Mouse (Mus musculus) MEL (cell line): ENCODE measurements at regions not wholly inside any gene's neighbourhood (a gene's known extent, or its start where the extent isn't known, plus 50 kb on each side); places are given as distances from the start of the nearest gene placed in this dataset.

Experiments
- CTCF ChIP-seq, 3 experiments: IDR thresholded peaks in 2 of 3; conservative IDR thresholded peaks in 1 of 3; 2 replicates each; pipeline ENCODE4 v1.5.1; 2011 to 2012; ENCODE audit warnings: low read length in 3 of 3, low read depth in 2 of 3, mild to moderate bottlenecking in 2 of 3, improper control_type of control experiment in 1 of 3, inconsistent platforms in 1 of 3, mixed read lengths in 1 of 3, moderate library complexity in 1 of 3; ENCODE audit not compliant: control insufficient read depth in 1 of 3, insufficient read depth in 1 of 3, poor library complexity in 1 of 3, severe bottlenecking in 1 of 3
- GABPA ChIP-seq: IDR thresholded peaks from 2 replicates; pipeline ENCODE4 v1.6.1; 2012; ENCODE audit warnings: low read depth, mild to moderate bottlenecking, inconsistent platforms, low read length, improper control_type of control experiment, moderate library complexity
- GATA1 ChIP-seq: IDR thresholded peaks from 2 replicates; pipeline ENCODE4 v1.6.1; 2011; ENCODE audit warnings: low read depth, low read length, improper control_type of control experiment
- MAX ChIP-seq: IDR thresholded peaks from 2 replicates; pipeline ENCODE4 v1.6.1; 2011; ENCODE audit warnings: low read length, improper control_type of control experiment
- MEF2A ChIP-seq: IDR thresholded peaks from 2 replicates; pipeline ENCODE4 v1.6.1; 2014; ENCODE audit warnings: low read depth, mild to moderate bottlenecking, inconsistent platforms, low read length, improper control_type of control experiment; ENCODE audit not compliant: poor library complexity, insufficient replicate concordance, severe bottlenecking; ENCODE audit errors: extremely low read depth
- POLR2A ChIP-seq, 2 experiments: IDR thresholded peaks; 2 replicates each; pipeline ENCODE4 v1.6.1; 2011 to 2012; ENCODE audit warnings: low read length in 2 of 2, mild to moderate bottlenecking in 2 of 2, control low read depth in 1 of 2, improper control_type of control experiment in 1 of 2, low read depth in 1 of 2, moderate library complexity in 1 of 2; ENCODE audit not compliant: control insufficient read depth in 1 of 2, insufficient read depth in 1 of 2, poor library complexity in 1 of 2
- POLR2AphosphoS2 ChIP-seq: IDR thresholded peaks from 2 replicates; pipeline ENCODE4 v1.6.1; 2011; ENCODE audit warnings: low read length, improper control_type of control experiment
- RCOR1 ChIP-seq: IDR thresholded peaks from 2 replicates; pipeline ENCODE4 v1.6.1; 2012; ENCODE audit warnings: low read depth, mild to moderate bottlenecking, inconsistent platforms, low read length, improper control_type of control experiment
- SMC3 ChIP-seq: IDR thresholded peaks from 2 replicates; pipeline ENCODE4 v1.6.1; 2011; ENCODE audit warnings: low read depth, low read length, improper control_type of control experiment
- UBTF ChIP-seq: IDR thresholded peaks from 2 replicates; pipeline ENCODE4 v1.6.1; 2012; ENCODE audit warnings: low read depth, mild to moderate bottlenecking, inconsistent platforms, low read length, improper control_type of control experiment, moderate library complexity, borderline replicate concordance; ENCODE audit not compliant: insufficient read depth

DNA sequence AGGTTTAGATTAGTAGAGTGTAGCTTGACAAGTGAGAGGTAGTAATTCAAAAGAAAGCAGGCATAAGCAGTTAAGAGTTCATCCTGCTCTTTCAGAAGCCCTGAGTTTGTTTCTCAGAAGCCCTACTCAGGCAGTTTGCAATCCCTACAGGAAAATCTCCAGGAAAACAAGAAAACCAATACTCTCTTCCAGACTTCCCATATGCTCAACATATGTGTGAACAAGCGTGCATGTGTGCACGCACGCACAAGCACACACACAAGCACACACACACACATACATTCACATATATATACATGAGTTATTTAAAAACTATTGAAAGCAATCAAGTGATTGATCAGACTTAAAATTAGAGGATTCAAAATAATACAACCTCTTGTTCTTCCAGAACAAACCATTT, 453.1 kb upstream of the Agtr1b start:
- TF ChIP-seq CTCF (IDR thresholded peaks at IDR 0.05 in 2 of 3, conservative IDR thresholded peaks at IDR 0.05 in 1 of 3; ENCODE audit: control insufficient read depth in 1 of 3, insufficient read depth in 1 of 3, low read depth in 2 of 3, low read length in 3 of 3, poor library complexity in 1 of 3, severe bottlenecking in 1 of 3) (no peak), SMC3 (no peak), GABPA (no peak), UBTF (no peak), MEF2A (no peak), MAX (no peak), POLR2AphosphoS2 (no peak), GATA1 (no peak), RCOR1 (no peak), POLR2A (IDR thresholded peaks at IDR 0.05; ENCODE audit: control insufficient read depth in 1 of 2, insufficient read depth in 1 of 2, low read depth in 1 of 2, low read length in 2 of 2, poor library complexity in 1 of 2) (no peak)
